Mouse (Mus musculus) heart, embryonic 13.5 days (tissue): ENCODE results near the gene Ppp1r3c. TPM values are rescaled to one million over a fixed set of nuclear protein-coding genes. Genes with fewer than 3 reads are reported as not detected.

Experiments used
- ATAC-seq: fragments of 200-750 bp; cut with Nextera tagmentation; 2 replicates; pipeline ENCODE4 v1.8.0; 2017; ENCODE audit warnings: moderate TSS enrichment; ENCODE audit not compliant: insufficient number of reproducible peaks, low FRiP score, low TSS enrichment; ENCODE audit errors: extremely low read depth
- H3K27ac ChIP-seq: fragments of 300-500 bp; sonication (generic); replicated peaks from 2 replicates; pipeline ENCODE4 v1.5.1; 2015; ENCODE audit warnings: moderate library complexity, mild to moderate bottlenecking, inconsistent platforms
- H3K27me3 ChIP-seq: fragments of 300-500 bp; sonication (generic); replicated peaks from 2 replicates; pipeline ENCODE4 v1.6.1; 2015; ENCODE audit warnings: mild to moderate bottlenecking, inconsistent platforms
- H3K36me3 ChIP-seq: fragments of 300-500 bp; sonication (generic); 2 replicates; pipeline ENCODE4 v1.6.1; 2015; ENCODE audit warnings: mild to moderate bottlenecking, inconsistent platforms
- H3K4me1 ChIP-seq: fragments of 300-500 bp; sonication (generic); 2 replicates; pipeline ENCODE4 v1.6.1; 2015; ENCODE audit warnings: inconsistent platforms
- H3K4me2 ChIP-seq: fragments of 300-500 bp; sonication (generic); 2 replicates; pipeline ENCODE4 v1.6.1; 2015; ENCODE audit warnings: inconsistent platforms, mild to moderate bottlenecking, moderate library complexity
- H3K4me3 ChIP-seq: fragments of 300-500 bp; sonication (generic); 2 replicates; pipeline ENCODE4 v1.5.1; 2015; ENCODE audit warnings: moderate library complexity, mild to moderate bottlenecking, inconsistent platforms
- H3K9ac ChIP-seq: fragments of 300-500 bp; sonication (generic); 2 replicates; pipeline ENCODE4 v1.6.1; 2015; ENCODE audit warnings: inconsistent platforms, mild to moderate bottlenecking, moderate library complexity
- H3K9me3 ChIP-seq: fragments of 300-500 bp; sonication (generic); 2 replicates; pipeline ENCODE4 v1.6.1; 2016; ENCODE audit warnings: inconsistent platforms
- WGBS: fragments of 180-500 bp; shearing (Covaris S2); methylation state at CpG from one replicate; pipeline ENCODE4 v1.1.7; 2015; ENCODE audit warnings: mixed read lengths; 5-methylcytosine and 5-hydroxymethylcytosine counted together
- polyA plus RNA-seq: library from polyadenylated mRNA; unstranded; fragments of >200 nt; fragmentation: Nextera tagmentation; extraction: Ambion mirVana; gene quantifications from 2 replicates; pipeline ENCODE4 v1.2.1, GENCODE M21; 2015

The Ppp1r3c gene
- polyA plus RNA-seq, 1 experiment from 2014 or later, result 49.2 TPM

DNA sequence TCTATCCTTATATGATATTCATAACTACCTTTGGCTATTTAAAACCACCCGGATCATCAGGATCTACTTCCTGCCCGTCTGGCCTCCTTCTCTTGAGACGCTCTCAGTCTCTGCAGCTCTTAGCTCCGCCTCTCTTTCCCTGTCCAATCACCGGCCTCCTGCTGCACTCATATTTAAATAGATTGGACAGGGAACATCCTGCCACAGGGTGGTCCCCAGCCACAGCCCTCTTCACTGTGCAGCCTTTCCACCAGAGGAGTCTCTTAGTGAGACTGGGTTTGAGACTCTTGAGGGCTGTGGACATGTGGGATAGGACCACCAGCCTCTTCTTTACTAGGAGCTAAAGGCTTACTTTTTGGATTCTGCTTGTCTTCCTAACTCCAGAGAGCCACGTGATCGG is 20.2 kb downstream of the Ppp1r3c start:
- Histone ChIP-seq H3K9ac (no peak overlapping the region), H3K4me3 (no peak overlapping the region), H3K4me1 (peaks cover 6% of the 10 kb centered on the region; the same call in 1 of the 2 replicates), H3K4me2 (no peak overlapping the region), H3K36me3 (no peaks in the 10 kb centered on the region), H3K27me3 (no peaks in the 10 kb centered on the region), H3K27ac (no peak overlapping the region), H3K9me3 (no peaks in the 10 kb centered on the region)
- 62% methylated on average over 7 of the region's 7 CpGs for whole genome bisulfite sequencing
- no peak for ATAC-seq

DNA sequence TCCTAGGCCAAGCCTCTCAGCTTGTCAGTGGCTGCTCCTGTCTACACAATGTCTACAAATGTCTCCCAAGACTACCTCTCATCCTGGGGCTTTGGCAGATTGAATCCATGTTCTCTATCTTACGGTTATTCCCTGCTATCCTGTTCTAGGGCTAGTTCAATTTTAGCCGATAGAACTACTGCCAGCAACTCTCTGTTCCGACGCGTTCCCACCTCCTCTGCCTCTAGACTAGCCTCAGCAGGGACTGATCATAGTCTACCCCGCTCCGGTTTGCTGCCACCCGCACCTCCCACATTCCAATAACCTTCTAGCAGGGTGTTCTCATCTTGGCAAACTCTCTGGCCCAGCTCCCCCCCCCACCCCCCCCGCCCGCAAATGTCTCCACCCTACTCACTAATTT is 20.9 kb downstream of the Ppp1r3c start:
- Histone ChIP-seq H3K9me3 (no peaks in the 10 kb centered on the region), H3K4me2 (no peak overlapping the region)
- ATAC-seq, result no peak

DNA sequence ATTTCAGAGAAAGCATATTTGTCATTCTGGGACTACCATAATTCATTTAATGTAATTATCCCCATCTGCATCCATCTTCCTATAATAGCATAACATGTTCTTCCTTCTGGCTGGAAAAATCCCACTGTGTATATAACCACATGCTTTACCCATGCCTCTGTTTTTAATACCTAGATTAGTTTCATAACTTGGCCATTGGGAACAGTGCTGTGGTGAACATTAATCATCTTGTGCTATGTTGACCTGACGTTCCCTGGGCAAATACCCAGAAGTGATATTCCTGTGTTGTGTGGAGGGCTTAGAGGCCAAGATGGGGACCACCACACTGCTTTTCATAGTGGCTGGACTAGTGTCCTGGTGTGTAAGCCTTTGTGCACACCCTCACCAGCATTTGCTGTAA is 22.0 kb downstream of the Ppp1r3c start:
- no peaks in the 10 kb centered on the region for H3K27me3 ChIP-seq
- H3K27ac ChIP-seq, result no peak overlapping the region
- no peak overlapping the region for H3K9ac ChIP-seq
- no peaks in the 10 kb centered on the region for H3K36me3 ChIP-seq
- H3K4me2 ChIP-seq, result no peak overlapping the region
- ATAC-seq, result no peak
- peaks cover 8% of the 10 kb centered on the region; the same call in 1 of the 2 replicates for H3K9me3 ChIP-seq
- H3K4me3 ChIP-seq, result no peak overlapping the region
- 82% methylated on average over 1 of the region's 1 CpGs for WGBS
- peaks cover 6% of the 10 kb centered on the region; the same call in 1 of the 2 replicates for H3K4me1 ChIP-seq

More for the DNA sequence above, 20.9 kb downstream of the Ppp1r3c start:
- Histone ChIP-seq H3K4me1 (peaks cover 6% of the 10 kb centered on the region; the same call in 1 of the 2 replicates), H3K9ac (no peak overlapping the region), H3K27ac (no peak overlapping the region), H3K4me3 (no peak overlapping the region), H3K36me3 (no peaks in the 10 kb centered on the region), H3K27me3 (no peaks in the 10 kb centered on the region)
- 87% methylated on average over 10 of the region's 10 CpGs for WGBS

DNA sequence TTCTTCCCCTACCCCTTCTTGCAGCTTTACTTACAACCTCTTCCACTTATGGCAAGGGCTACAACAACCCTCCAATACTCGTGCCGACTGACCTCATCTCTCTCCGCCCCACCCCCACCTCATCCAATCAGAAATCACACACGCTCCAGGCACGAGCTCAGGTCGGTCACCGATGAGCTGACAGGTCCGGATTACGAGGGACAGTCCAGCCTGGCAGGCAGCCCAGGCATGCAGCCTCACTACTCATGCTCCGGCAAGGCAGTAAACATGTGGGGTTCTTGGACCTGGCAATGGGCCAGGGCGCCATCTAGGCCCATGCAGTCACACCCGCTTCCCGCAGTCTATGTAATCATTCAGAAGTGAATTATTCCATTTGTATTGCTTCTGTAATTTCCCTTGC is 23.4 kb downstream of the Ppp1r3c start:
- peak; percentile 51; the same call in 1 of the 2 replicates for ATAC-seq
- Histone ChIP-seq H3K4me1 (peaks cover 6% of the 10 kb centered on the region; the same call in 1 of the 2 replicates), H3K4me3 (no peak overlapping the region), H3K9me3 (peaks cover 11% of the 10 kb centered on the region; the same call in 1 of the 2 replicates), H3K36me3 (no peaks in the 10 kb centered on the region), H3K9ac (no peak overlapping the region), H3K4me2 (no peak overlapping the region), H3K27me3 (no peaks in the 10 kb centered on the region), H3K27ac (peak overlapping the region; percentile 51)
- WGBS, result 37% methylated on average over 13 of the region's 13 CpGs

DNA sequence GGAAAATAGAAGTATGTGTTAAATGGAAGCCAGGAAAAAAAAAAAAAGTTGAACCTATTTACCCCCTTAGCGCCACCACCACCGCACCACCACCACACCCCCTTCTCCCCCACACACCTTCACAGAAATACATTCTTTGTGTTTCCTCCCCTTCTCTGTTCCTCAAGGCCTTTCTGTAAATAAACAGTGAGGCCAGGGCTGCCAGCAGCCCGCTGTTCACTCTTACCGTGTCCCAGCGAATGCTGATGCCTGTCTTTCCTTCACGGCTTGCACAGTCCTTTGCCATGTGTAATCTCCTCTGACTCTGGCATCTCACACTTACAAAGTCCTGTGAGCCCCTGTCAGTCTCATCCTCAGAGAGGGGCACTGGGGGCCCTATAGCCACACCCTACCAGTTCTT is 30.3 kb downstream of the Ppp1r3c start:
- peaks cover 31% of the 10 kb centered on the region for H3K4me1 ChIP-seq
- H3K9me3 ChIP-seq, result peaks cover 11% of the 10 kb centered on the region; the same call in 1 of the 2 replicates
- H3K4me3 ChIP-seq, result no peak overlapping the region
- H3K36me3 ChIP-seq, result no peaks in the 10 kb centered on the region
- H3K4me2 ChIP-seq, result peak overlapping the region; percentile 37
- H3K9ac ChIP-seq, result peak overlapping the region; percentile 70
- 0 out of 2 replicates have a peak, but pooled peaks have one; percentile 18 for ATAC-seq
- 41% methylated on average over 6 of the region's 6 CpGs for WGBS
- no peaks in the 10 kb centered on the region for H3K27me3 ChIP-seq
- peak overlapping the region; percentile 86 for H3K27ac ChIP-seq

DNA sequence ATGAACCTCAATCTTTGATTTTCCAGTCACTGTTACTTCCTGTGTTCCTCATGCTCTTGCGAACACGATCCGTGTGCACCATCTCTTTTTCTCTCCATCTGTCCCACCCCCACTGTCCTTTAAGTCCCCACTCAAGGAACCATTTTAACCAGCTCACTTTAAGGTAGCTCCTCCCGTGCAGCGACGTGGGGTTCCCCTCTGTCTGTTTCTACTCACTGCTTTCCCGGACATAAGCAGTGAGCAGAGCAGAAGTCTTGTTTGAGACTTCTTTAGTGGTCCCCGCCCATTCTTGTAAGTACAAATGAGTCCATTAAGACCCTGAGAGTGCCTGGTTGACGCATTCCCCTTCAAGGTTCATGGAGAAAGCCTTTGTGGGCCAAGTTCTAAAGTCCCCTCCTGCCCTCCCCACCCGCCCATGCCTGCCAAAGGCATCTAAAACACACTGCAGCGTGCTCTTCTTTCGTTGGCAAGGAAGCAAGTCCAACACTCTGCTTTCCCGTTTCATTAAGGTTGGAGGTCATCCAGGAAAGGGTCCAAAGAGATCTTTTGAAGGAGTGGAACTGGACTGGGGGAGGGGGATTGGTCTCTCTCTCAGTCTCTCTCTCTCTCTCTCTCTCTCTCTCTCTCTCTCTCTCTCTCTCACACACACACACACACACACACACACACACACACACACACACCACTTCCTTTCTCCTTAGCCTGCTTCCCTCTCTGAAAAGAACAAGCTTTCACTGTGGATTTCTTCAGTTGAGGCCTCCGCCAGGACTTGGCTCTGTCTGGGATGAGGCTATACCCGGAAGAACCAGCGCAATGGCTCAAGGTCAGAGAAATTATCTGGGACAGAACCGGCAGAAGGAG is 30.9 kb downstream of the Ppp1r3c start:
- Histone ChIP-seq H3K27me3 (no peaks in the 10 kb centered on the region), H3K4me3 (no peak overlapping the region), H3K9ac (peak overlapping the region; percentile 70; the same call in 1 of the 2 replicates), H3K36me3 (no peaks in the 10 kb centered on the region), H3K9me3 (peaks cover 11% of the 10 kb centered on the region; the same call in 1 of the 2 replicates), H3K27ac (peak overlapping the region; percentile 86), H3K4me1 (peaks cover 36% of the 10 kb centered on the region), H3K4me2 (peak overlapping the region; percentile 37)
- peak; percentile 19; the same call in 1 of the 2 replicates for ATAC-seq
- WGBS, result 51% methylated on average over 17 of the region's 17 CpGs

DNA sequence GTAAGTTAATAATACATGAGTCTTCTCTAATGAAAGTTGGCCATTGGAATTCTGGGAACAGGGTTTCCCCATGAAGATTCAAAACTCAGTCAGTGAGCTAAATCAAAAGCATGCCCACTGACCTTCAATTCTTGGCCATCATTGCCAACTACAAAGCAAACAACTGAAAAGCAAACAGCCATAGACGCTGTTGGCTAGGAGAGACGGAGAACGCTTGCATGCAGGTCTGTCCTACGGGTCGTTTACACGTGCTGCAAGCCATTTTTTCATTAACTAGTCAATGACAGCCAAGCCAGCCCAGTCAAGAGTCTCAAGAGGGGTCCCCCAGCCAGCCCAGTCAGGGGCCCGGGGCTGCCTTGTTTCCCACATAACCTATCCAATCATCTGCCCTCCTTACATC is 31.7 kb downstream of the Ppp1r3c start:
- no peak overlapping the region for H3K9ac ChIP-seq
- H3K4me1 ChIP-seq, result peaks cover 36% of the 10 kb centered on the region
- no peak overlapping the region for H3K4me3 ChIP-seq
- H3K27ac ChIP-seq, result peak overlapping the region; percentile 86
- peak overlapping the region; percentile 4 for H3K4me2 ChIP-seq
- no peak for ATAC-seq
- no peaks in the 10 kb centered on the region for H3K27me3 ChIP-seq
- peaks cover 5% of the 10 kb centered on the region; the same call in 1 of the 2 replicates for H3K9me3 ChIP-seq
- 79% methylated on average over 7 of the region's 7 CpGs for WGBS
- H3K36me3 ChIP-seq, result no peaks in the 10 kb centered on the region

DNA sequence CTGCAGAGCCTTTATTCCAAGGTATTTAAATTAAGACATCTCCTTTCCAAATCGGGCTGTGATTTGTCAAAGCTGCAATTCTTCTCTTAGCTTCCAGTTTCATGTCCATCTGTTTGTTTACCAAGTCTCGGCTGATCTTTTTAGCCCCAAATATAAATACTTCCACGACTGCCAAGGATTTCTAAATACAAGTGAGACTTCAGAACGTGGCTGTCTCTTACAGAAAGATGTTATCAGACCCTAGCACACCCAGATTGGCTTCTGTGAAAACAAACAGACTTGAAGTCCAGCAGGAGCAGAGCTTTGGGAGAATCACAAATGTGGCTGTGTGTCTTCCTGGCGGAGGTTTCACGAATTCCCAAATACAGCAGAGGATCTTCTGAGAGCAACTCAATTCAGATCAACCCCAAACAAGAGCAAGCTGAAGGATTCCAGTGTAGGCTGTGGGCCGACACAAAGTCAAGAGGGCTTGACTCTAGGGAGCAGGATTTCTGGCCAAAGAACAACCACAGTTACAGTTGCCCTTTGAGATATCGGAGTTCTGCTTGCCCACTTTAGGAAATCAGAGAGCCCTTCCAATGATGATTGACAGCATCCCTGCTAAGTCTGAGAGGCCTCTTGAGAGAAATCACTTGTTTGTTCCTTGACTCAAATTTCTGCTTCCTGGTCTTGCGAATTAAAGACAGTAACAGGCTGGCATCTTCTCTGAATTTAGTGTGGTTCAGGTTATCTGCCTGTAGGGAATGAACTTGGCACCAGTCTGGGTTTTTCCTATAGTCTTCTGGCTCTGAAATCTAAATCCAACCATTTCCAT is 34.4 kb downstream of the Ppp1r3c start:
- ATAC-seq, result no peak
- no peaks in the 10 kb centered on the region for H3K27me3 ChIP-seq
- H3K27ac ChIP-seq, result peak overlapping the region; percentile 20
- peaks cover 3% of the 10 kb centered on the region; the same call in 1 of the 2 replicates for H3K9me3 ChIP-seq
- H3K4me1 ChIP-seq, result peaks cover 53% of the 10 kb centered on the region
- no peak overlapping the region for H3K4me3 ChIP-seq
- H3K4me2 ChIP-seq, result no peak overlapping the region
- 24% methylated on average over 9 of the region's 9 CpGs for WGBS
- no peak overlapping the region for H3K9ac ChIP-seq
- H3K36me3 ChIP-seq, result no peaks in the 10 kb centered on the region

DNA sequence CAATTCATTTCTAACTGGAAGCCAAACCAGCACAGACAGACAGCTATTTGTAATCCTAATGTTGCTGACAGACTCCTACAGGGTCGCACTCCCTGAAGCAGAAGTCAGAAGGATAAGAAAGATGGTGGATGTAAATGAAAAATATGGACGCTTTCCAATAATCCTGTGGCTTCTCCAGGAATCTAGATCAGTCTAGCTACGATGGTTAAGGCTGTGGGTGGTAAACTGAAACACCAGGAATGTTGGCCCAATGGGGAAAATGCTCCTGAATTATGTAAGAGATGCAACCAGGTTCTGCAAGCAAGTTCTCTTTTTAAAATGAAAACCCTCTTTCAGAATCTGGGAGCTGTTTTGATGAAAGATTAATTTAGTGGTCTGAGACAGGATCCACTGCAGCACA is 35.1 kb downstream of the Ppp1r3c start:
- Histone ChIP-seq H3K4me1 (peaks cover 59% of the 10 kb centered on the region), H3K9me3 (peaks cover 3% of the 10 kb centered on the region; the same call in 1 of the 2 replicates), H3K27ac (peak overlapping the region; percentile 20; the same call in 1 of the 2 replicates), H3K9ac (no peak overlapping the region), H3K27me3 (no peaks in the 10 kb centered on the region), H3K4me3 (no peak overlapping the region), H3K4me2 (no peak overlapping the region), H3K36me3 (no peaks in the 10 kb centered on the region)
- WGBS, result 51% methylated on average over 3 of the region's 3 CpGs
- ATAC-seq, result no peak

DNA sequence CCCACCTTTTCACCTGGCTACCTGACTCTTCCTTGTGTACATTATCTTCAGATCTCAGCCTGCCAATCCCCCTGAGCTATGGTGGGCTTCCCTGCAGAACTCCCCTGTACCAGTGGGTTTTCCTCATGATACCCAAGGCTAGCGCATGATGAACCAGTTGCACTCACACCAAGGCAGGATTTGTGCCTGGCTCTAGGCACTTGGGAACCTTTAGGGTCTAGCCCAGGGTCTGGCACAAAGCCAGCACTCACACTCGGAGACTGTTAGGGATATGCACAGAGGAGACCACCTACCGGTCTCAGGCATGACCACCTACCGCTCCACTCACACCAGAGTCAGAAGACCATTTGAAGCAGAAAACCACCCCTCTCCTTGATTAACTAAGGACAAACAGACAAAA is 35.5 kb downstream of the Ppp1r3c start:
- peak overlapping the region; percentile 20; the same call in 1 of the 2 replicates for H3K27ac ChIP-seq
- no peak overlapping the region for H3K4me2 ChIP-seq
- no peaks in the 10 kb centered on the region for H3K36me3 ChIP-seq
- H3K4me3 ChIP-seq, result no peak overlapping the region
- ATAC-seq, result no peak
- H3K9ac ChIP-seq, result no peak overlapping the region
- H3K4me1 ChIP-seq, result peaks cover 59% of the 10 kb centered on the region
- H3K27me3 ChIP-seq, result no peaks in the 10 kb centered on the region
- peaks cover 3% of the 10 kb centered on the region; the same call in 1 of the 2 replicates for H3K9me3 ChIP-seq
- WGBS, result 59% methylated on average over 4 of the region's 4 CpGs

DNA sequence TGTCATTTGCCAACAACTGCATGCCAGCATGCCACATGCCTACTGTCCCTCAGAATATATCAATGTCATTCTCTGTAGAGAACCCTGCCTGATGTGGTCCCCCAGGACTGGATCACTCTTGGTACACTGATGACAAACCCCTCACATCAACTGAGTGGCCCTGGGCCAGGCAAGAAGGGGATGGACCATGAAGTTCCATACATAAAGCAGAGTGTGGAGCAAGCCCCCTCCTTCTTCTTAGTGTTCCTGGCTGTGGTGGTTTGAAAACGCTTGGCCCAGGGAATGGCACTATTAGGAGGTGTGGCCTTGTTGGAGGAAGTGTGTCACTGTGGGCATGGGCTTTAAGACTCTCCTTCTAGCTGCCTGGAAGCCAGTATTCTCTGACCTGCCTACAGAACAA is 37.3 kb downstream of the Ppp1r3c start:
- ATAC-seq, result no peak
- Histone ChIP-seq H3K27me3 (no peaks in the 10 kb centered on the region), H3K4me3 (no peak overlapping the region), H3K9ac (no peak overlapping the region), H3K4me2 (no peak overlapping the region), H3K4me1 (peaks cover 55% of the 10 kb centered on the region), H3K9me3 (peaks cover 3% of the 10 kb centered on the region; the same call in 1 of the 2 replicates), H3K27ac (no peak overlapping the region), H3K36me3 (no peaks in the 10 kb centered on the region)
- WGBS, result 88% methylated on average over 1 of the region's 1 CpGs
